Mouse (Mus musculus) lung, postnatal 0 days (tissue): Measurements from ENCODE around the gene Kcnj1. TPM values are rescaled to one million over a fixed set of nuclear protein-coding genes. Genes with fewer than 3 reads are reported as not detected.

Source experiments
- ATAC-seq: fragments of 200-750 bp; cut with Nextera tagmentation; 2 replicates; pipeline ENCODE4 v1.8.0; 2017; ENCODE audit warnings: moderate library complexity
- DNase-seq: peaks from one replicate; pipeline ENCODE4 v3.0.0-alpha.2; 2016; ENCODE audit warnings: low spot score
- H3K27ac ChIP-seq: fragments of 300-500 bp; sonication (generic); 2 replicates; pipeline ENCODE4 v1.5.1; 2014; ENCODE audit warnings: antibody characterized with exemption, mild to moderate bottlenecking, low read length, mixed read lengths
- H3K27me3 ChIP-seq: fragments of 300-500 bp; sonication (generic); replicated peaks from 2 replicates; pipeline ENCODE4 v1.6.1; 2014; ENCODE audit warnings: low read length, mixed read lengths; ENCODE audit not compliant: insufficient read depth
- H3K36me3 ChIP-seq: fragments of 300-500 bp; sonication (generic); 2 replicates; pipeline ENCODE4 v1.6.1; 2014; ENCODE audit warnings: low read length, mixed read lengths; ENCODE audit not compliant: insufficient read depth
- H3K4me1 ChIP-seq: fragments of 300-500 bp; sonication (generic); 2 replicates; pipeline ENCODE4 v1.6.1; 2014; ENCODE audit warnings: antibody characterized with exemption, low read depth, low read length, mixed read lengths; ENCODE audit not compliant: insufficient read depth
- H3K4me2 ChIP-seq: fragments of 300-500 bp; sonication (generic); replicated peaks from 2 replicates; pipeline ENCODE4 v1.6.1; 2014; ENCODE audit warnings: low read depth, mild to moderate bottlenecking, low read length, moderate library complexity, mixed read lengths
- H3K4me3 ChIP-seq: fragments of 300-500 bp; sonication (generic); 2 replicates; pipeline ENCODE4 v1.5.1; 2014; ENCODE audit warnings: low read depth, low read length
- H3K9ac ChIP-seq: fragments of 300-500 bp; sonication (generic); replicated peaks from 2 replicates; pipeline ENCODE4 v1.6.1; 2014; ENCODE audit warnings: low read depth, mild to moderate bottlenecking
- H3K9me3 ChIP-seq: fragments of 300-500 bp; sonication (generic); 2 replicates; pipeline ENCODE4 v1.6.1; 2016; ENCODE audit warnings: low read length, mixed read lengths
- CTCF ChIP-seq: IDR thresholded peaks from 2 replicates; pipeline ENCODE4 v1.5.1; 2016; ENCODE audit warnings: antibody characterized with exemption, mild to moderate bottlenecking
- EP300 ChIP-seq: IDR thresholded peaks from 2 replicates; pipeline ENCODE4 v1.6.1; 2016; ENCODE audit warnings: antibody characterized with exemption, mild to moderate bottlenecking, control low read depth
- WGBS: fragments of 180-500 bp; shearing (Covaris S2); extraction: QIAGEN DNeasy Blood & Tissue Kit; methylation state at CpG from one replicate; pipeline ENCODE4 v1.1.7; 2014; 5-methylcytosine and 5-hydroxymethylcytosine counted together
- polyA plus RNA-seq: library from polyadenylated mRNA; unstranded; fragments of >200 nt; fragmentation: Nextera tagmentation; extraction: Ambion mirVana; gene quantifications from 2 replicates; pipeline ENCODE4 v1.2.1, GENCODE M21; 2015

Gene Kcnj1
- polyA plus RNA-seq, 1 experiment from 2014 or later: not detected

DNA sequence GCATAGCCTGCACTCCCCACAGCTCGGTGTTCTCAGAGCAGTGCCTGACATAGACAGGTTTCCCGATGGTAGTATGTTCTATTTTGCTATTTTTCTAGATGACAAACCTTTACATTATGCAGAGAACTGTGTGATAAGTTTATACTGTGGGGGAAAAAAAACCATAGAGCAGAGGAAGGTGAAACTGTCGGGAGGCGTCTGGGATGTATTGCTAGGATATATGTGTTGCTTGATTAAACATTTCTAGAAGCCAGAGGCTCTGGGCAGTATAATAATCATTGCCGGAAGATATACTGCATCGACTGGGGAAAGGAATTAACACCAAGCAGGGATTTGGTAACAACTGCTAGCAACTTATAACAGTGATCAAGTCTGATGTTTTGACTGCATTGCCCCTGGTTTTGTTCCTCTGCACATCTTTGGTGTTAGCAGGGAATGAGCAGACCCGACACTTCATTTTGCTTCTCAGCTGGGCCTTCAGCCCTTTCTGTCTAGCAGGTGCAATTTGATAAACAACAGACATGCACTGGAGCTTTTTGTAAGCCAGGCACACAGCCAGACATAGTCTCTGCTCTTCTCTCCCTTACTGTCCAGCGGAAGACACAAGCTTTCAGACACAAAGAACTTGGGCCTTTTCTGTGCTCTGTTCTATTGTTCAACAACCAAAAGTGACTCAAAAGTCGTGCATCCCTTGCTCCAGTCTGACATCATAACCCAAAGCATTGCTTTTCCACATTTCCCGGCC, 40.7 kb downstream of the Kcnj1 start:
- no peak for TF ChIP-seq EP300
- Histone ChIP-seq H3K4me2 (no peak overlapping the region), H3K36me3 (no peaks in the 10 kb centered on the region), H3K4me1 (peaks cover 6% of the 10 kb centered on the region; the same call in 1 of the 2 replicates), H3K9me3 (no peaks in the 10 kb centered on the region), H3K9ac (no peak overlapping the region), H3K27ac (no peak overlapping the region), H3K27me3 (no peaks in the 10 kb centered on the region; the same call in 1 of the 2 replicates), H3K4me3 (no peak overlapping the region)
- ATAC-seq: peak; percentile 19; the same call in 1 of the 2 replicates
- peak; percentile 15 for DNase-seq
- WGBS: 50% methylated on average over 10 of the region's 10 CpGs

GRCm38 (mm10) chr9:32414956-32415355, 42.7 kb downstream of the Kcnj1 start:
- DNase-seq (no peak), ATAC-seq (no peak)
- TF ChIP-seq EP300: no peak
- Histone ChIP-seq H3K9me3 (no peaks in the 10 kb centered on the region), H3K27ac (no peak overlapping the region), H3K36me3 (no peaks in the 10 kb centered on the region), H3K4me3 (no peak overlapping the region), H3K4me2 (no peak overlapping the region), H3K4me1 (no peaks in the 10 kb centered on the region), H3K27me3 (no peaks in the 10 kb centered on the region), H3K9ac (no peak overlapping the region)
- 67% methylated on average over 1 of the region's 1 CpGs for WGBS

- H3K4me3 ChIP-seq: no peak overlapping the region
- TF ChIP-seq CTCF (no peak), EP300 (no peak)
- H3K9me3 ChIP-seq: no peaks in the 10 kb centered on the region
- no peak overlapping the region for H3K9ac ChIP-seq
- no peak overlapping the region for H3K4me2 ChIP-seq
- ATAC-seq (no peak), DNase-seq (no peak)
- no peaks in the 10 kb centered on the region for H3K36me3 ChIP-seq
- WGBS: 92% methylated on average over 3 of the region's 3 CpGs
- H3K27me3 ChIP-seq: no peaks in the 10 kb centered on the region
- H3K27ac ChIP-seq: no peak overlapping the region
- H3K4me1 ChIP-seq: no peaks in the 10 kb centered on the region
Observed at GRCm38 (mm10) chr9:32415952-32416351, 43.7 kb downstream of the Kcnj1 start.

- 47% methylated on average over 8 of the region's 8 CpGs for WGBS
- no peaks in the 10 kb centered on the region for H3K9me3 ChIP-seq
- H3K9ac ChIP-seq: no peak overlapping the region
- ATAC-seq (no peak), DNase-seq (no peak)
- no peaks in the 10 kb centered on the region for H3K36me3 ChIP-seq
- H3K27me3 ChIP-seq: no peaks in the 10 kb centered on the region
- H3K4me2 ChIP-seq: no peak overlapping the region
- TF ChIP-seq CTCF (no peak), EP300 (no peak)
- H3K27ac ChIP-seq: no peak overlapping the region
- no peaks in the 10 kb centered on the region for H3K4me1 ChIP-seq
- H3K4me3 ChIP-seq: no peak overlapping the region
Observed at GRCm38 (mm10) chr9:32417466-32418116, 45.3 kb downstream of the Kcnj1 start.

DNA sequence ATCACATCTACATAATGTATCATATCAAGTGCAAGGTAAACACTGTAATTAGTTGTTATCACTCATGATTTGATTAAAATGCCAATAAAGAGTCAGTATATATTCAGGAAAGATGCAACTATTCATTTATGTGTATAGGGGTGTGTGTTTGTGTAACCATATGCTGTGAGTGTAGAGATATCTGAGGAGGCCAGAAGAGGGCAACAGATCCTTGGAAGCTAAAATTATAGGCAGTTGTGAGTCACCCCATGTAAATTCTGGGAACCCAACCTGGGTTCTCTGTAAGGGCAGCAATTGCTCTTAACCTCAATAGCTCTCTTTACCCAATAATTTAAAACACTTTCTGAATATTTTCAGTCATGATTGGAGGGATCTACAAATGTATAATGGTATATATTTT, 48.4 kb downstream of the Kcnj1 start:
- TF ChIP-seq EP300 (no peak), CTCF (peak; percentile 11; the same call in 1 of the 2 replicates)
- H3K9me3 ChIP-seq: no peaks in the 10 kb centered on the region
- H3K9ac ChIP-seq: no peak overlapping the region
- ATAC-seq: no peak
- H3K36me3 ChIP-seq: no peaks in the 10 kb centered on the region
- H3K27me3 ChIP-seq: no peaks in the 10 kb centered on the region
- no peak overlapping the region for H3K4me2 ChIP-seq
- H3K4me1 ChIP-seq: no peaks in the 10 kb centered on the region
- DNase-seq: no peak
- no peak overlapping the region for H3K27ac ChIP-seq
- no peak overlapping the region for H3K4me3 ChIP-seq

DNA sequence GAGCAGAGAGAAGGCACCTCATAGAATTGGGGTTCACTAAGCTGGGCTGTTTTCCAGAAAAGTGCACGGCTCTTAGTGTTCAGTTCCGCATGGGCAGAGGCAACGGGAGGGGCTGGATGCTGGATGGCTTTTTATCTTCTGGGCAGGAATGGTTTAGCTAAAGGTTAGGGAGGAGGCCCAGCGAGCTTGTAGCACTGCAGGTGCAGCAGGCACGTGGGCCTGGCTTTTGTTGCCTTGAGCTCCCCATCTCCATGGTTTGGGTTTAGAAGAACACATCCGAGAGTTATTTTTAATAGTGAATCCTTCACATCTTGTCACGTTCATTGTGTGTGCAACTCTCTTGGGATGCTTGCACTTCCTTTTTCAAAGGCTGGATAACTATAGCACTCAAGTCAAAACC, 53.0 kb downstream of the Kcnj1 start:
- Histone ChIP-seq H3K4me3 (no peak overlapping the region), H3K9ac (no peak overlapping the region), H3K27me3 (no peaks in the 10 kb centered on the region), H3K27ac (no peak overlapping the region), H3K4me1 (no peaks in the 10 kb centered on the region), H3K9me3 (no peaks in the 10 kb centered on the region), H3K4me2 (no peak overlapping the region), H3K36me3 (no peaks in the 10 kb centered on the region)
- DNase-seq (no peak), ATAC-seq (no peak)
- WGBS: 76% methylated on average over 7 of the region's 7 CpGs
- TF ChIP-seq CTCF (no peak), EP300 (no peak)
